Mouse (Mus musculus) stomach, postnatal 0 days (tissue): Measurements from ENCODE around the gene Xaf1. TPM values are rescaled to one million over a fixed set of nuclear protein-coding genes. Genes with fewer than 3 reads are reported as not detected.

ENCODE experiments used
- ATAC-seq: fragments of 200-750 bp; cut with Nextera tagmentation; 2 replicates; pipeline ENCODE4 v1.8.0; 2017; ENCODE audit not compliant: low FRiP score, low TSS enrichment
- DNase-seq: peaks from one replicate; pipeline ENCODE4 v3.0.0-alpha.2; 2016; ENCODE audit warnings: low spot score
- H3K27ac ChIP-seq: fragments of 300-500 bp; sonication (generic); replicated peaks from 2 replicates; pipeline ENCODE4 v1.5.1; 2014; ENCODE audit warnings: mild to moderate bottlenecking, control low read depth
- H3K27me3 ChIP-seq: fragments of 300-500 bp; sonication (generic); 2 replicates; pipeline ENCODE4 v1.6.1; 2014; ENCODE audit warnings: low read length; ENCODE audit not compliant: control insufficient read depth, insufficient read depth
- H3K36me3 ChIP-seq: fragments of 300-500 bp; sonication (generic); 2 replicates; pipeline ENCODE4 v1.6.1; 2014; ENCODE audit warnings: low read length, mixed read lengths; ENCODE audit not compliant: control insufficient read depth, insufficient read depth
- H3K4me1 ChIP-seq: fragments of 300-500 bp; sonication (generic); replicated peaks from 2 replicates; pipeline ENCODE4 v1.6.1; 2014; ENCODE audit warnings: antibody characterized with exemption; ENCODE audit not compliant: control insufficient read depth, insufficient read depth
- H3K4me2 ChIP-seq: fragments of 300-500 bp; sonication (generic); replicated peaks from 2 replicates; pipeline ENCODE4 v1.6.1; 2014; ENCODE audit warnings: low read depth, mild to moderate bottlenecking, control low read depth, moderate library complexity
- H3K4me3 ChIP-seq: fragments of 300-500 bp; sonication (generic); 2 replicates; pipeline ENCODE4 v1.5.1; 2014; ENCODE audit warnings: low read depth, low read length, control low read depth
- H3K9ac ChIP-seq: fragments of 300-500 bp; sonication (generic); 2 replicates; pipeline ENCODE4 v1.6.1; 2014; ENCODE audit warnings: mild to moderate bottlenecking, low read length, control low read depth, mixed read lengths
- H3K9me3 ChIP-seq: fragments of 300-500 bp; sonication (generic); 2 replicates; pipeline ENCODE4 v1.6.1; 2016; ENCODE audit warnings: low read length; ENCODE audit not compliant: control insufficient read depth
- CTCF ChIP-seq: IDR thresholded peaks from 2 replicates; pipeline ENCODE4 v1.5.1; 2016; ENCODE audit warnings: antibody characterized with exemption, low read depth, mild to moderate bottlenecking, moderate library complexity
- EP300 ChIP-seq: optimal IDR thresholded peaks from 2 replicates; pipeline ENCODE3; 2016; ENCODE audit warnings: antibody characterized with exemption
- WGBS: fragments of 180-500 bp; shearing (Covaris S2); extraction: QIAGEN DNeasy Blood & Tissue Kit; methylation state at CpG from one replicate; pipeline ENCODE4 v1.1.7; 2014; 5-methylcytosine and 5-hydroxymethylcytosine counted together
- polyA plus RNA-seq: library from polyadenylated mRNA; unstranded; fragments of >200 nt; fragmentation: Nextera tagmentation; extraction: Ambion mirVana; gene quantifications from 2 replicates; pipeline ENCODE4 v1.2.1, GENCODE M21; 2015

The Xaf1 gene
- polyA plus RNA-seq, 1 experiment from 2014 or later: 23.3 TPM

DNA sequence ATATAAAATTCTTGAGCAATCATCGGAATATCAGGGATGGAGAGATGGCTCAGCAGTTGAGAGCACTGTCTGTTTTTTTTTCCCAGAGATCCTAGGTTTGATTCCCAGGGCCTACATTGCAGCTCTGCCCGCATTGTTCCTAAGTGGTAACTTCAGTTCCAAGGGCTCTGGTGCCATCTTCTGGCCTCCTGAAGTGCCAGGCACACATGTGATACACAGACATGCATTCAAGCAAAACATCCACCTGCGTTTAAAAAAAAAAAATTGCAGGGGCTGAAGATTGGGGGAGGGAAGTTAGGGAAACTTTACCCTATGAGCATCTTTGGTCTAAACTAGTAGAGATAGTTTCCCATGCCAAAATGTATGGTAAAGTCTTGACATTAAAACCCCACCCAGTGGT, 23.0 kb downstream of the Xaf1 start:
- H3K9me3 ChIP-seq: no peaks in the 10 kb centered on the region
- 62% methylated on average over 3 of the region's 3 CpGs for WGBS
- no peak for ATAC-seq

DNA sequence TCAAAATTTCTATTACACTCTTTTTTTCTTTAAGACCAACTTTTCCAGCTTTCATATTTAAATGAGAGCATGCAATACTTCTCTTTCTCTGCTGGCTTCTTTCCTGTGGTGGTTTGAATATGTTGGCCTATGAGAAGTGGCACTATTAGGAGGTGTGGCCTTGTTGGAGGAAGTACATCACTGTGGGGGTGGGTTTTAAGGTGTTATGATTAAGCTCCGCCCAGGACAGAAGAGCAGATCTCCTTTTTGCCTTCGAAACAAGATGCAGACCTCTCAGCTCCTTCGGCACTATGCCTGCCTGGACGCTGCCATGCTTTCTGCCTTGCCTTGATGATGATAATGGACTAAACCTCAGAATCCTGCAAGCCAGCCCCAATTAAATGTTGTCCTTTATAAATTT, 24.3 kb downstream of the Xaf1 start:
- Histone ChIP-seq H3K4me2 (no peak overlapping the region), H3K4me3 (no peak overlapping the region), H3K36me3 (no peaks in the 10 kb centered on the region), H3K27me3 (no peaks in the 10 kb centered on the region), H3K9ac (no peak overlapping the region), H3K4me1 (no peaks in the 10 kb centered on the region), H3K27ac (no peak overlapping the region), H3K9me3 (no peaks in the 10 kb centered on the region)
- WGBS: 82% methylated on average over 4 of the region's 4 CpGs
- no peak for TF ChIP-seq CTCF
- TF ChIP-seq EP300: no peak
- ATAC-seq (no peak), DNase-seq (no peak)

More for the DNA sequence above, 23.0 kb downstream of the Xaf1 start:
- no peak overlapping the region for H3K9ac ChIP-seq
- H3K4me1 ChIP-seq: no peaks in the 10 kb centered on the region
- no peak overlapping the region for H3K4me3 ChIP-seq
- H3K4me2 ChIP-seq: no peak overlapping the region
- no peaks in the 10 kb centered on the region for H3K27me3 ChIP-seq
- no peak for DNase-seq
- peak; percentile 62 for TF ChIP-seq CTCF
- no peak for TF ChIP-seq EP300
- H3K27ac ChIP-seq: no peak overlapping the region
- H3K36me3 ChIP-seq: no peaks in the 10 kb centered on the region

DNA sequence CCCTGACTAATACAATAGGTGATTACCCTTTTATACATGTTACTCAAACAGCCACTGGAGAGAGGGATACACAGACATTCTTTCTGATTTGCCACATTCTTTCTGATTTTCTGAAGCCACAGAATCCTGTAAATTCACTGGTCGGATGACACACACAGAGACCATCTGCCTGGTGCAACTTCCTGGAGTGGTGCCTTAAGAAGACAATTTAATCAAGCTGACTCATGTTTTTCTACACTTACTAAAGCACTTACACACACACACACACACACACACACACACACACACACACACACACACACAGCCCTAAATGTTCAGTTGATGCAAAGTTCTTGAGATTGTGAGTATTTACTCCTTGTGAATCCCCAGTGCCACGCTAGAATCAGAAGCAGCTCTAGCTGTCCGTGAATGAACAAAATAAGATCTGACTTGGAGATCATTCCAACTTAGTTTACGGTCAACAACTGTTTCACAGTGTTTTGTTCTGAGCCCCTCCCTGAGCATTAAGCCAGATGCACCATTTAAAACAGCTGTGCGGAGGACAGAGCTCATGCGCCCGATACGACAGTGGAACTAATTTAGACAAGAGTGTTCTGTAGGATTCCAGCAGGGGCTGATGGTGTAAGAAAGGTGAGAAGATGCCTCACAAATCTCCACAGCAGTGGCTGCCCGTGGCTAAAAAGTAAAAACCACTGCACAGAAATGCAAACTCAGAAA, 31.7 kb downstream of the Xaf1 start:
- ATAC-seq (no peak), DNase-seq (no peak)
- no peak overlapping the region for H3K4me2 ChIP-seq
- no peaks in the 10 kb centered on the region for H3K9me3 ChIP-seq
- H3K27me3 ChIP-seq: no peaks in the 10 kb centered on the region
- H3K27ac ChIP-seq: no peak overlapping the region
- H3K4me3 ChIP-seq: no peak overlapping the region
- TF ChIP-seq CTCF (no peak), EP300 (no peak)
- no peaks in the 10 kb centered on the region for H3K4me1 ChIP-seq
- no peak overlapping the region for H3K9ac ChIP-seq
- WGBS: 70% methylated on average over 9 of the region's 9 CpGs
- H3K36me3 ChIP-seq: no peaks in the 10 kb centered on the region

DNA sequence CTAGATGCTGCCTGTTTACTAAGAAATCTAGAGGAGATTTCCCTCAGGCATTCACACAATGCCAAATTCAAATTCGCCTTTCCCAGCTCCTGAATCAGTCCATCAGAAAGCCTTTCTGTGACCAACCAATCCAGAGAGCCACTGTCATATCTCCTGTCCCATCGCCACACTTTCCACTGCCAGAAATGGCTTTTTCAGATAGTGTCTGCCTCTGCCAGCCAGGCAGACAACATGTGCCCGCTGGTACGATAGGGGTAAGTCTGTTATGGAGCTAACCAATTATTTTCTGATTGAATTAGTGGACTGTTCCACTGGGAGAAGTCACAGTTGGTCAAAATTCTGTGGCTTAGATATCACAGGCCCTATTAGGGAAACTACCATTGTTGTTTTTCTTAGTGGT, 33.2 kb downstream of the Xaf1 start:
- Histone ChIP-seq H3K9ac (no peak overlapping the region), H3K27me3 (no peaks in the 10 kb centered on the region), H3K9me3 (no peaks in the 10 kb centered on the region), H3K4me2 (no peak overlapping the region), H3K4me1 (no peaks in the 10 kb centered on the region), H3K27ac (no peak overlapping the region), H3K36me3 (no peaks in the 10 kb centered on the region), H3K4me3 (no peak overlapping the region)
- DNase-seq: no peak
- ATAC-seq: no peak
- TF ChIP-seq EP300: no peak
- no peak for TF ChIP-seq CTCF
- 81% methylated on average over 4 of the region's 4 CpGs for WGBS

DNA sequence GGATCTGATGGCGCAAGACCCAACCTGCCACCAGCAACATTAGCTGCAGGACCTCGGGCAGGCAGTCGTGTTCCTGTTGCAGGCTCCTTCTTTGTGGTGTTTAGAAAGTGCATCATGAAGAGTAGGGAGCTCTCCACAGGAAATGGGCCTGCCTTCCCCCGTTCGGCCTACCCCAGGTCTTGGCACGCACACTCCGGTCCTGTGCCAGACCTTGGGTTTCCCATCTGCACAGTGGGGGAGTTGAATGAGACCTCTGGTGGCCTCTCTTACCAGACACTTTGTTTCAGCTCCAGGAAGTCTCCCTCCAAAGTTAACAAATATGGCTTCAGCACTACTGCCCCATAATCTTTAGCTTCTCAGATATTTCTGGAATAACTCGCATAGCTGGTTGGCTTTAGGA, 35.3 kb downstream of the Xaf1 start:
- Histone ChIP-seq H3K36me3 (no peaks in the 10 kb centered on the region), H3K4me1 (no peaks in the 10 kb centered on the region), H3K27me3 (no peaks in the 10 kb centered on the region), H3K27ac (no peak overlapping the region), H3K4me3 (no peak overlapping the region), H3K9me3 (no peaks in the 10 kb centered on the region), H3K9ac (no peak overlapping the region), H3K4me2 (no peak overlapping the region)
- WGBS: 77% methylated on average over 8 of the region's 8 CpGs
- DNase-seq (no peak), ATAC-seq (no peak)
- no peak for TF ChIP-seq CTCF
- TF ChIP-seq EP300: no peak

DNA sequence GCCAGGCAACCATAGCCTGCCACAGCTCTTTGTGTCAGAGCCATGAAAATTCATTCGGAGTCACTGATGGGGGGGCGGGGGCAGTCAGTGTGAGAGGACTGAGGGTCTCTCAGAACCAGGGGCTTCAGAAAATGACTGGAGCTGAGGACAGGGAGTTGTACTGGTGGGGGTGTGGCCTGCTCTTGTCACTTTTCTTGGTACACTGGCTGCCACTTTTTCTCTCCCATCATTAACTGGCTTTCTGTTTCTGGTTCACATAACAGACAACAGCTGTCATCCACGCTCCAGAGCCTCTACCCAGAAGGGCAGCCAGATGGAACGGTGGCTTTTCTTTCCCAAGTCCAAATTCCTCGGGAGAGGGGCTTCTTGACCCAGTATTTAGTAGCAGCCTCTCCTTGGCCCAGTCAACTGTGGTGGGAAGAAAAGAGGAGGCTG, 37.0 kb downstream of the Xaf1 start:
- Histone ChIP-seq H3K4me3 (no peak overlapping the region), H3K27me3 (no peaks in the 10 kb centered on the region), H3K36me3 (no peaks in the 10 kb centered on the region), H3K4me2 (no peak overlapping the region), H3K4me1 (no peaks in the 10 kb centered on the region), H3K27ac (no peak overlapping the region), H3K9me3 (no peaks in the 10 kb centered on the region), H3K9ac (no peak overlapping the region)
- ATAC-seq (no peak), DNase-seq (no peak)
- 47% methylated on average over 5 of the region's 5 CpGs for WGBS
- no peak for TF ChIP-seq CTCF
- no peak for TF ChIP-seq EP300
